Mouse (Mus musculus) Muller cell, postnatal 12 days (primary cell): ENCODE results near the gene Cmip.

Experiments
- DNase-seq: peaks from one replicate; pipeline ENCODE4 v3.0.0-alpha.2; 2015; ENCODE audit errors: inconsistent ontology term

Gene Cmip

GRCm38 (mm10) chr8:117257821-117258575 lies 1.1 kb downstream of the Cmip start:
- peak; percentile 64 for DNase-seq

- DNase-seq = no peak
Observed at GRCm38 (mm10) chr8:117258576-117259040, 1.7 kb downstream of the Cmip start.

- DNase-seq = peak; percentile 57
Observed at GRCm38 (mm10) chr8:117259431-117260001, 2.7 kb downstream of the Cmip start.

- DNase-seq = peak; percentile 15
Observed at GRCm38 (mm10) chr8:117260234-117260929, 3.5 kb downstream of the Cmip start.

GRCm38 (mm10) chr8:117260930-117261475 lies 4.1 kb downstream of the Cmip start:
- peak; percentile 34 for DNase-seq

- peak; percentile 25 for DNase-seq
Observed at GRCm38 (mm10) chr8:117261702-117262101, 4.8 kb downstream of the Cmip start.

GRCm38 (mm10) chr8:117262685-117263084 lies 5.8 kb downstream of the Cmip start:
- DNase-seq = no peak

- DNase-seq = no peak
Observed at GRCm38 (mm10) chr8:117263442-117263841, 6.6 kb downstream of the Cmip start.

- no peak for DNase-seq
Observed at GRCm38 (mm10) chr8:117265079-117265478, 8.2 kb downstream of the Cmip start.

GRCm38 (mm10) chr8:117267403-117268129 lies 10.7 kb downstream of the Cmip start:
- no peak for DNase-seq

GRCm38 (mm10) chr8:117278234-117278633 lies 21.4 kb downstream of the Cmip start:
- DNase-seq = no peak

- DNase-seq = peak; percentile 89
Observed at GRCm38 (mm10) chr8:117278668-117279132, 21.8 kb downstream of the Cmip start.

GRCm38 (mm10) chr8:117280488-117280887 lies 23.6 kb downstream of the Cmip start:
- DNase-seq = no peak

- no peak for DNase-seq
Observed at GRCm38 (mm10) chr8:117281676-117282075, 24.8 kb downstream of the Cmip start.

- no peak for DNase-seq
Observed at GRCm38 (mm10) chr8:117282141-117282950, 25.5 kb downstream of the Cmip start.

GRCm38 (mm10) chr8:117284768-117285484 lies 28.1 kb downstream of the Cmip start:
- DNase-seq = no peak

- DNase-seq = no peak
Observed at GRCm38 (mm10) chr8:117287966-117288365, 31.1 kb downstream of the Cmip start.

- no peak for DNase-seq
Observed at GRCm38 (mm10) chr8:117289016-117289415, 32.2 kb downstream of the Cmip start.

GRCm38 (mm10) chr8:117290506-117290905 lies 33.6 kb downstream of the Cmip start:
- DNase-seq = no peak

GRCm38 (mm10) chr8:117292262-117292661 lies 35.4 kb downstream of the Cmip start:
- no peak for DNase-seq
